Mouse (Mus musculus) layer of hippocampus, adult 18-20 months (tissue): ENCODE data around the gene Il4ra. TPM values are rescaled to one million over a fixed set of nuclear protein-coding genes. Genes with fewer than 3 reads are reported as not detected.

ENCODE experiments used
- DNase-seq, 2 experiments: peaks; one replicate each; pipeline ENCODE4 v3.0.0; 2022; ENCODE audit warnings: low spot score in 2 of 2
- total RNA-seq, 2 experiments: library from RNA; stranded (reverse); gene quantifications; 2 replicates each; pipeline ENCODE4 v1.2.3; 2021

Gene Il4ra
- total RNA-seq, 2 experiments from 2014 or later = 4.0 to 4.7 TPM

GRCm38 (mm10) chr7:125597516-125598347 is 45.8 kb downstream of the Il4ra start:
- no peak for DNase-seq

- DNase-seq = no peak
These were observed 47.6 kb downstream of the Il4ra start for GRCm38 (mm10) chr7:125599373-125599973.

DNA sequence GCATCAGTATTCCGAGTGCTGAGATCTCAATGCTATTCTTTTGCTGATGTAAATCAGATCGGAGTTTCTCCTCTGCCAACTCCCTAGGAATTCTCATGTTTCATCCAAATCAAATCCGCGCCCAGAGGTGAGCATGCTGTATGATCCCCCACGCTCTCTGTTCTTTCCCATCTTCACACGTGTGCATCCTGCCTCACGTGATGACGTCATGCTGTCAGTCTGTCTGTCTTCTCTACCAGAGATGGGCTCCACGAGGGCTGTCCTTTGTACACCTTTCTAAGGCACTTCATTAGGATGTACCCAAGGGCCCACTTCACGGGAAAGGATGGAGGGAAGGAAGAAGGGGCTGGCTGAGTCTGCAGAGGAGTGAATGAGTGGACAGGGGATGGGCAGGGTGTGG is 48.2 kb downstream of the Il4ra start:
- no peak for DNase-seq

DNA sequence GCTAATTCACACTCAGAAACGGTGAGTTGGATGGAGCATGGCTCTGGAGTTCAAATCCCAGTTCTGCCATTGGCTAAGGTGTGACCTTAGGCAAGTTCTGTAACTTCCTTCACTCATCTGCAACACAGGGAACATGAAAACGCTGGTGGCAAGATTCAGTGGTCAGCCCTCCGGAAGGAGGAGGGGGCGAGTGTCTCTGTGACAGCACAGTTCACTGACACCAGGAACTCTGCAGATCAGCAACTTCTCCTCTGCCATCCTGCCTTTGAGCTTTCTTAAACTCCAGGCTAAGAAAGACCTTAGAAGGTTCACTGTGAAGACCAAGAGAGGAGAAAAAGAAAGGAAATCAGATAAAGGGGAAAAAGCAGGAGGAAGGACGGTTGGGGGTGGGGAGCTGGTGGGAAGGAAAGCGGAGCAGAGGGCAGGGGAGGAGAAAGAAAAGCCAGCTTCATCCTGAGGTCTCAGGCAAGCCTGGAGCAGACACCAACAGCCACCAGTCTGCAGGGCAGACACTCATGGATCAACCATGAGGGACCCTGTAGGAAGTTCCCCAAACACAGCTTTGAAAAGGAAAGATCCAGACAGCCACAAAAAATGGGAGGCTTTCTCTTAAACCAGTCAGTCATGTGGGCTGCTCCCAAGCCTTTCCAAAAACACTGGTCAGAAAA is 48.8 kb downstream of the Il4ra start:
- no peak for DNase-seq

GRCm38 (mm10) chr7:125601280-125601670 is 49.4 kb downstream of the Il4ra start:
- no peak for DNase-seq

DNA sequence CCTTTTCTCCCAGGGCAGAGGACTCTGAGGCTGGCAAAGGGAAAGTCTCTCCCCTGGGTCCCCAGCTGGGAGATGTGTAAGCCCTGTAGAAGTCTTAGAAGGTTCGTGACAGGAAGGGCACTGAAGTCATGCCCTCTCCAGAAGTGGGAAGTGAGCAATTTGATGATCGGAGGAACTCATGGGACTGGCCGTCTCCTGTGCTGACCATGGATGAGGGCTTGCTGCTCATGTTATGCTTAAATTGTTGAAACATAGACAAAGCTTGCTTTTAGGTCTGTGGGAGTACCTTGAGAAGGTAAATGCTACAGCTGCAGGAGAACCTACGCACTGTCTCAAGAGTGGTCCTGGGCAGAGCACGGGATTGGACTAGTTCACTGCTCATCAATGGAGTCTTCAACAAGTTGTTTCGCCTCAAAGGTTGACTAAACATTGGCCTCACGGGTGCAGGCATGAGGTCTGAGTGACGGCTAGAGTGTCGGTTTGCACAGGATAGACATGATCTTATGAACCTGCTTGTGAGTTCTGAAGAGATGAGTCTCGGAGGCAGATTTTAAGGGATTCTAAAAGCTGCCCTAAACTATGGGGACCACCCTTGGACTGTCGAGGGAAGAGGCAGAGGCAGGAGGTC is 50.0 kb downstream of the Il4ra start:
- no peak for DNase-seq

- no peak for DNase-seq
These were observed 51.3 kb downstream of the Il4ra start, which contains the start of gene Il21r for GRCm38 (mm10) chr7:125603185-125603631. Gene Il21r (plus strand): TSS chr7:125603429.

DNA sequence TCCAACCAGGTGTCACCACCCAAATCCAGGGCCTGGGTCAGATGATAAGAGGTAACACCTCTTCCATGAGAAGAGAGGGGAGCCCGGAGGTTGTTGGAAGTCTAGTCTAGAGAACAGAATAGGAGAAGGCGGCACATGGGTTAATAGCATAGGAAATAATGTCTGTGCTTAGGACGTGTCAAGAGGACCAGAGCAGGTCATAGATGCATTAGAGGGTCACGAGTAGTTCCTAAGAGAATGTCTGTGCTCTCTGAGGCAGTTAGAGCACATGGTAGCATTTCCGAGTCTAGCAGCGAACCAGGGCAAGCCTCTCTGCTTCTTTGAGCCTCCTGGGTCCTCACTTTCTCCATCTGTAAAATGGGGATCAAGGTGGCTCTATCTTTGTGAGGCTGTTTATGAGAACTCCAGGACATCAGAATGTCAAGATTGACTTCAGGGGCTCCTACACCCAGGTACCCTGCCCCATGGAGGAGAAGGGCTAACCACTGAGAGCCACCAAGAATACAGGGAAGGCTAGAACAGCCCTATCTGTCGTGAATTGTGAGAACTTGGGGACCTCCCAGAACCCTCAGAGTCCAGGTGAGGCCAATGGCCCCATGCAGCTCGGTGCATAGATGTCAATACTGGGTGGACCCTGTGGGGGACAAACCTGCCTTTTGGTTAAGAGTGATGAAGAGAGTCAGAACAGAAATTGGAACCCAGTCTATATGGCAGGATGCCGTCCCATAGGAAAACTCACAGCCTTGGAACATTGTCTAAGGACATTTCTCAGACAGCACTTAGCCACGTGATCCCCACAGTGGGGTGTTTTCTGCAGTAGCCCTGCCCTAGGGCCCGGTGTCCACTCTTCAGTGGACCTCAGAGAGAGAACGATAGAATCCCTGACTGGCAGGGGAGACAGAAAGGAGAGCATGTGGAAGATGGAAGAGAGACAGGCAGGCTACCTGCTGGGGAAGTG is 52.7 kb downstream of the Il4ra start:
- DNase-seq = no peak

- DNase-seq = no peak
These were observed 53.8 kb downstream of the Il4ra start for GRCm38 (mm10) chr7:125605725-125606139.

DNA sequence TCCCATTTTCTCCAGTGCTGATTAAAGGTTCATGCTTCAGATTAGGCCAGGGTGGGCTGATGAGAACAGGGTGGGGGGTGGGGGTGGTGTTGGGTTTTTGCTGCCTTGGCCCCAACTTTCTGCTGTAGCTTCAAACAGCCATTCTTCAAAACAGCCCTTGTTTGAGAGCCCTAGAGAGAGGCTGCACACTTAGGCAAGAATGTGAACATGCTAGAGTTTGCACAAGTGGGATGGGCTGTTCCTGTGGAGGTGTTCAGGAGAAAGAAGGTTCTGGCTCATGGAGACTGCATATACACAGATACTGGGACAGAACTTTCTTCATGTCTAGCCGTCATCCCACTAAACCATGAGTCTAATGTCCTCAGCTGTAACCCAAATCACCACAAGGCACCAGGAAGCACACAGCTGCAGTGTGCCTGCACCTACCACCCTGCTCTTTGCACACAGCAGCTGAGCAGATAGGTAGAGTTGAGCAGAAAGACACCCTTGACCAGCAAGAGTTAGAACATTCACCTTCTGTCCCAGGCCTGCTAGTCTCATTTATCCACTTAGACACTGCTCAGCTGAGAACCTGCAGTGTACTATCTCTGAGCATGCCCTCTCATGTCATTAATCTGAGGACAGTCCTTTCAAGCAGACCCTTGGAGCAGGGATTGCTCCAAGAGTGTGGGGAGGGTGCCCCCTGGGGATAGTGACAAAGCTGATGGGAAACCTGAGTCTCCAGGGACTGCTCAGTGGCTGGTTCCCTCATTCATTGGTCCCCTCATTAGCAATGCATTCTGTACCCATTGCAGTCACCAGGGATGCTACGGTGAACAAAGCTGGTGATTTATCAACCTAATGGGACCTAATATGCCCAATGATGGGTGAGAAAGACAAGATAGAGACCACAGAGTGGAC is 54.6 kb downstream of the Il4ra start:
- no peak for DNase-seq

DNA sequence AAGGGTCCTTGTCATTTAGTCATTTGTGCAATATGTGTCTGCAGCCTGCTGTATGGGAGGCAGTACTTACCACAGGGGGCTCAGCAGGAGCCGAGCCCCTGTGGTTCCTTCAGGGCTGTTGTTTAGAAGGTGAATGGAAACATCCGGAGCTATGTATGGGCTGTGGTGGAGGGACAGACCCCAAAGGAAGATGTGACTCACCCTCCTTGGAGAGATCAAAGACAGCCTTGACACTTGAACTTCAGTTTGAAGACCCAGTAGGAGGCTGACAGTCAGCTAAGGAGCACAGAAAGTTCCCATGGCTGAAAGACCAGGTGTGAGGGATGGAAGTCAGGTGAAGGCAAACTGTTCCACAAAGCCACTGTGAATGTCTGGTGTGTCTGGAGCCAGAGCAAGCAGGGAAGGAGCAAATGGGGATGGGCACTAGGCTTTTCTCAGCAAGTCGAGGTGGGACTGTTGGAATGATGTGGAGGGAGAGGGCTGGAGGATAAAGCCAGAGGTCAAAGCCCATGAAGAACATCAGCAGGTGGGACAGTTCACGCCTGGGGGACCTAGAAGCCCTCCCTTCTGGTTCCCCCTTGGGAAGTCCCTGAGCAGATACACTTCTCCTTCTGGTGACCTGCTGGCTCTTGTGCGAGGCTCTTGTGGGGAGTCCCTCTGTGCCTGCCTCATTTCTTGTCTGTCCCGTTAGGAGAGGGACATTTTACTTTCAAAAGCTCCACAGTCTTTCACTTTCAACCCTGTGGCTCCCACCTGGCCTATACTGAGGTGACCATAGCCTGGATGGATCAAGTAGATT is 55.7 kb downstream of the Il4ra start:
- no peak for DNase-seq

DNA sequence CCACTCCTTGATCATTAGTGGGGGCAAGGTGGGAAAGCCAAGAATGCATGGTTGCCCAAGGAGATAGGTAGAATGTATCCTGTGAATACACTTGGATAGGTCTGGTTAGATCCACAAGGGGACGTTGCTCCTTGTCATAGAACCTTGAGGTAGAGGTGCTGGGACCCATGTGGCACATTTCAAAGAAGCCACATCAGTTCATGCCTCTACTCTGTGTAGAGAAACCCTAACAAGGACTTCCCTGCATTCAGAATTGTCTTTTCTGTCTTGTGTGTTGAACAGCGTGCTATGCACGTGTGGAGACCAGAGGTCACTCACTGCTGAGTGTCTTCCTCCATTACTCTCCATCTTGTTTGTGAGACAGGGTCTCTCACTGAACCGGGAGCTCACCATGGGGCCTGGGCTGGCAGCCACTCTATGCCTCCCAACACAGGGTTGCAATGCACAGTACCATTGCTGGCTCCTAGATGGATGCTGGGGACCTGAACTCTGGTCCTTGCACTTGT is 56.3 kb downstream of the Il4ra start:
- DNase-seq = no peak

GRCm38 (mm10) chr7:125613579-125613978 is 61.7 kb downstream of the Il4ra start:
- no peak for DNase-seq

DNA sequence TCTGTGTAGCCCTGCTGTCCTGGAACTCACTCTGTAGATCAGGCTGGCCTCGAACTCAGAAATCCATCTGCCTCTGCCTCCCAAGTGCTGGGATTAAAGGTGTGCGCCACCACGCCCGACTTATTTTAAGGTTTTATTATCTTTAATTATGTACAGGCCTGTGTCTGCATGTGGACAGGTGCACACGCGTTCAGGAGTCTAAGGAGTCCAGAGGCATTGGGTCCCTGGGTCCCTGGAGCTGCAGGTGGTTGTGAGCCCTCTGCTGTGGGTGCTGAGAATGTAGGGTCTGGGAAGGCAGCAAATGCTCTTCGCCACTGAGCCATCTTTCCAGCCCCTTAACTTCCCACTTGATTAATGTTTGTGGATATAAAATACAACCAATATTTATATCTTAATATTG is 63.5 kb downstream of the Il4ra start:
- DNase-seq = no peak

DNA sequence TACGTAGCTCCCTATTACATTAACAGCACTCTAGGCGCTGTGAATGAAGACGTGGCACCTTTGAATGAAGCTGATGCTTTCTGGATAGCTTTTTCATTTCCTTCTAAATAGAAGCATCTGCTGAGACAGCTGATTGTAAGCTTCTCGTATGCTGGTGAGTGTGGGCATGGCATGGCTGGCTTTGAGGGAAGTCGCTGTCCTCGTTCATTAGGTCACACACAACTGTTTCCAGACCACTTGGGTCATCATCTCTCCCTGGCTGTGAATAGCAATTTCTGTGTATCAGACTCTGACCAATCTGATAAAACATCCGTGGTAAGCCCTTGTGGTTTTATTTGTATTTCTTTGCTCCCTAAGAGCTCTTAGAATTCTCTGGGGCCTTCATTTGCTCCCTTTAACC is 66.1 kb downstream of the Il4ra start:
- DNase-seq = no peak

DNA sequence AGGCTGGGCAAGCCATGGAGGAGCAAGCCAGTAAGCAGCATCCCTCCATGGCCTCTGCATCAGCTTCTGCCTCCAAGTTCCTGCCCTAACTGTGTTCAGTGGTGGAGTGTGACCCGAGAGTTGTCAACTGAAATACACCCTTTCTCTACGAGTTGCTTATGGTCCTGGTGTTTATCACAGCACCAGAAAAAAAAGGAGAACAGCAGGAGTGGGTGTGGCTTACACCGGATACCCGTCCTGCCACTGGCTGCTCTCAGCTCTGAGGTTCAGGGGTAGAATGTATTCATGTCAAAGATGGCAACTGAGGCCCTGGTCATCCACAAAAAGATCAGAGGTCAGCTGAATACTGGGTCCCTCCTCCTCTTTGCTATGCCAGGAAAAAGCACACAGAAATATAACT is 68.2 kb downstream of the Il4ra start:
- no peak for DNase-seq

DNA sequence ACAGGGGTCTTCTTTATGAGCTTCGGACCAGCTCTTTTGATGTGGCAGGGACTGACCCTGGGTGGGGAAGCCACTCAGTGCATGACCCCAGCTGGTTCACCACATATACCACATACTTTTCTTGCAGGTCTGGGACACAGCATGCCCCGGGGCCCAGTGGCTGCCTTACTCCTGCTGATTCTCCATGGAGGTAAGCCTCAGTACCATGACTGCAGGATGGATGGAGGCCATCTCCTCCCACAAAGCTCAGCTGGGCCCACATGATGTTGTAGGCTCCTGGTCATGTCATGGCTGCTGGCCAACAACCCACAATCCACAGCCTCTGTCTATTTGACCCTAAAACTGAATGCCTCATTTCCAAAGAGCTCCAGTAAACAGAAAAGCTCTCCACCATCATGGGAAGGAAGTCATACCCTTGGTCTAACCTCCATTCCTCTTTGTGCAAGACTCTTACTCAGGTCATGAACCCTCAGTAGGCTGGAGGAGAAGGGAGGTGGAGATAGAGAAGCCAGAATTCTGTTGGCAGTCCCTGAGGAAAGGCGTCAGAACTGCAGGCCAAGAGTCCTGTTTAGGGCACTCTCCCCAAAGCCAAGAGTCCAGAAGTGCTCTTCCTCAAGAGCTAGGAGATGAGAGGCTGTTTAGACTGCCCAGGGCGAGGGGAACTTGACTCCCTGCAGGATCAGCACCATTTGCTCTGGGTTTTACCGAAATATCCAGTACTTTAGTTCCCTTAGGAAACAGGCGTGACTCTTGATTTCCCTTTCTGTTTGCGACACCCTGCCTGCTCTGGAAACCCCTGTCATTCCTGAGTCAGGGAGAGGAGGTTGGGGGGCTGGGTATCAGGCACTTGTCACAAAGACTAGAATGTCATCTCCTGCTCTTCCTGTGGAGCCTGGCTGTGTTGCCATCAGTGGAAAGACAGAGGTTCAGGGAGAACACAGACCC is 71.1 kb downstream of the Il4ra start:
- DNase-seq = no peak
